Mouse (Mus musculus) fibroblast of lung, adult 2 months (primary cell): ENCODE measurements around the gene Spns1.

Experiments
- DNase-seq: peaks from one replicate; pipeline ENCODE4 v3.0.0-alpha.2; 2011; ENCODE audit warnings: low read depth

Gene Spns1

GRCm38 (mm10) chr7:126369393-126369792, 7.9 kb downstream of the Spns1 start, which contains the start of gene Lat:
Lat (minus strand) TSS chr7:126369570.
- no peak for DNase-seq

DNA sequence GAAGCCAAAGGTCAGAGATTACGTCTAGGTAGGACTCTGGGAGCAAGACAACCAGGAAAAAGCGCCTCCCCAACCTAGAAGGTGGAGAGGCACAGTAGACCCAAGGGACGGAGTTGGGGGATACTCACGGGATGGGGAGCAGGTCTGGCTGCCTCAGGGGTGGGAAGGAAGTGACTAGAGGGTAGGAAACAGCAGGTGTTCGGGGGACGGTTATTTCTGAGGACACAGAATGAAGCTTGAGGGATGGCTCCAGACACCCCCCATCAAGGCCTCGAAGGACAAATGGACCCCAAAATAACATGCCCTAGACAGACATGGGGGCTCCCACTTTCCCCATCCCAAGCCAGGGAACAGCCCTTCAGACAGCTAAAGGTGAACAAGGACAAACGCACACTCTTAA, 8.9 kb downstream of the Spns1 start:
- DNase-seq = no peak

- no peak for DNase-seq
These were observed 9.6 kb downstream of the Spns1 start for GRCm38 (mm10) chr7:126367636-126368035.

GRCm38 (mm10) chr7:126363038-126363437, 14.2 kb downstream of the Spns1 start:
- DNase-seq = no peak

- no peak for DNase-seq
These were observed 18.2 kb downstream of the Spns1 start for GRCm38 (mm10) chr7:126359049-126359448.

- no peak for DNase-seq
These were observed 18.8 kb downstream of the Spns1 start for GRCm38 (mm10) chr7:126358413-126358812.

GRCm38 (mm10) chr7:126357838-126358237, 19.4 kb downstream of the Spns1 start:
- DNase-seq = no peak

GRCm38 (mm10) chr7:126356793-126357591, 20.3 kb downstream of the Spns1 start:
- no peak for DNase-seq

DNA sequence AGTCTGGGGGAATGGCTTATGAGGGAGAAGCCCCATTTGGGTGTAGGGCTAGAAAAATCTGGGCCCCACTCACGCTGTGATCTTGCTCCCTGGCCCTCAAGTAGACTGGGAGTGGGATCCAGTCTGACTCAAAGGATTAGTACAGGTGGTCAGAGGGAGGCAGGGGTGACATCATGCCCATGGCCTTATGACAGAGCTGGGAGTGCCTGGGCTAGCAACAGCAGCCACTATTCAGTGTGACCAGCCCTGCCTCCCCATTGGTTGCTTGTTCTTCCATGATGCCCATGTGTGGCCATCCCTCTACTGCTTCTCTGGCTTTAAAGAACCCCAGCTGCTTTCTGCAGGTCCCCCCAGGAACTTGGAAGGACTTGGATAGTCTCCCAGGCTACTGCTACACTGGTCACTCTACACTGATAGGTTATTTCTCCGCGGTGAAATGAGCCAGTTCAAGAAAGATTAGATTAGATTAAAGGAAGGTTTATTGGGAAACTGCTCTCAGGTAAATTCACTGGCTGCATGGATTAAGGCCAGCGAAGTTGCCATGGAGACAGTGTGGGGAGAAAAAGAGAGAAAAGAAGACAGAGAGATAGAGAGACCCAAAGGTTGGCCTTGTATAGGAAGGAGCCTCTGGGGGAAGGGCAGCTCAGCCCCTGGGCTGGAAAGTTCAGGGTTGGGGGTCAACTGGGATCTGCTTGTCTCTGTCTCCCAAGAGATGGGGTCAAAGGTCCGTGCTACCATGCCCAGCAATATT, 21.2 kb downstream of the Spns1 start:
- no peak for DNase-seq

- no peak for DNase-seq
These were observed 22.3 kb downstream of the Spns1 start for GRCm38 (mm10) chr7:126354738-126355614.

GRCm38 (mm10) chr7:126353994-126354365, 23.3 kb downstream of the Spns1 start:
- no peak for DNase-seq

- no peak for DNase-seq
These were observed 23.8 kb downstream of the Spns1 start for GRCm38 (mm10) chr7:126353251-126353993.

DNA sequence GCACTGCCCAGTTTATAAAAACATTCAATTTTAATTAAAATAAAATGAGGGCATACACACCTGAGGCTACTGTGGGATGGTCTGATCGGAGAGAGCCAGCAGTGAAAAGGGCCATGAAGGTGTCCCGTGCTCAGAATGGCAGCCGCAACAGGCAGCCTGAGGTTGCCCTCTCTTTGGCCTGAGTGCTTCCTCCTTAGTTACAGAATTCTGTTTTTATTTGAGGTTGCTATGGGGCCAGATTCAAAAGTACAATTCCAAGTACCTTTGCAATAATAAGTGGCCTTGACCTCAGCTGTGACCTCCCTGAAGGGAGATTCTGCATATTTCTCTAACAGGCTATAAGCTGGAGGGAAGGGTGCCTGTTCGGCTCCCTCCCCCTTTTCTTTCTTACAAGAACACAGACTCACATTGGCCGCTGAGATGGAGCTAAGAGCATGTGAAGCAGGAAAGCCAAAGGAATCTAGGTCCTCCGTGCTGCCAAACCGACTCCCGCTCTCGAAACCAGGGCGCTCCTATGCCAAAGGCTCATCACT, 25.8 kb downstream of the Spns1 start:
- DNase-seq = no peak

GRCm38 (mm10) chr7:126350748-126351418, 26.4 kb downstream of the Spns1 start:
- no peak for DNase-seq

- DNase-seq = no peak
These were observed 29.0 kb downstream of the Spns1 start for GRCm38 (mm10) chr7:126348293-126348692.

- DNase-seq = no peak
These were observed 30.2 kb downstream of the Spns1 start for GRCm38 (mm10) chr7:126347098-126347497.

GRCm38 (mm10) chr7:126345969-126346368, 31.3 kb downstream of the Spns1 start:
- DNase-seq = no peak

DNA sequence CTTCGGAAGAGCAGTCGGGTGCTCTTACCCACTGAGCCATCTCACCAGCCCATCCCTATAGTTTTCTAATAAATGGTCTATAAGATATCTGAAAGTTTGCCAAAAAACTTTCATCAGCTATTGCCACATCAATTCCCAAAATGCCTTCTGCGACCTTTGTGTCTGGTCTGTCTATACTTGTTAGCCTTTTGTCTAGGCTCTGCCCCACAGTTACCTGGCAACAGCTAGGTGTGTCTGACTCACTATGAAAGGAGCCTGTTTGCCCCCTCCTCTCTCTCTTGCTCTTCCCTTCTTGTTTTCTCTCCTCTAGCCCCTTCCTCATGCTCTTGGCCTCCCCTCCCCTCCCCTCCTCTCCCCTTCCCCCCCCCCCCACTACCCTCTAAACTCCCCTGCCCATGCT, 31.7 kb downstream of the Spns1 start:
- DNase-seq = no peak

DNA sequence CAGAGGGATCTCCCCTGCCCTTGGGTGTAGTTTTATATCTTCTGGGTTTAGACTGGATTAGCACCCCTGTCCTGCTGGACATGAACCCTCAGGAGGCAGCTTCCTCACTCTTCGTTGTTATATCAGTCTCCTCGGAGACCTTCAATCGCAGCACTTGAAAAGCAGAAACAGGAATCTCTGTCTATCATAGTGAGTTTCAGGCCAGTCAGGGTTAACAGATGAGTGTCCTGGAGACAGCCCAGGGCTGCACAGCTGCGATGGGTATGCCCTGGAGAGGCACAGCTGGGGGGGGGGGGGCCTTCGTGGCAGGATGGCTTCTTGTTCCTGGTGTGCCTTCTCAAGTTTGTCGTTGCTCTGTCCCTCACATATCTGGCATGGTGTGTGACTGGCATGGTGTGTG, 36.4 kb downstream of the Spns1 start:
- no peak for DNase-seq

- DNase-seq = no peak
These were observed 37.0 kb downstream of the Spns1 start for GRCm38 (mm10) chr7:126340206-126340618.

DNA sequence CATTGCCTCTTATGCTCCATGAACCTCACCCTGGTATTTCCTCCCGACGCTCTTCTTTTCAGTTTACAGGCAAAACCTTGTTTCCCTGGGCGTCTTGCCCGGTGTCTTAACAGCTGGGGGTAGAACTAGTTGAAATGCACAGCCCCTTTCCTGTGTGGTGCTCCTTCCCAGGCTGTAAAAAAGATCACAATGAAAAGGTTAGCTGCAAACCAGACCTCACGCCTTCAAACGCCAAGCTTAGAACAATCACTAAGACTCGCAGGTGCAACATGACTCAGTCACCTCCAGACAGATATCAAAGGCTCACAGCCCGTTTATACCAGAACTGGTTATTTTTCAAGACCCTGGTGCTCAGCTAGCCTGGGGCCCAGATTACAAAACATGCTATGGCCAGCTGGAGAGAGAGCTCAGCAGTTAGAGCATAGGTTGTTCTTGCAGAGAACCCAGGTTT, 37.7 kb downstream of the Spns1 start:
- peak; percentile 6 for DNase-seq
